Mouse (Mus musculus): ENCODE data around the gene Grasp. TPM values are rescaled to one million over a fixed set of nuclear protein-coding genes. Genes with fewer than 3 reads are reported as not detected.

Gene Grasp
- polyA plus RNA-seq, 2 experiments = 7.5 to 20.5 TPM

DNA sequence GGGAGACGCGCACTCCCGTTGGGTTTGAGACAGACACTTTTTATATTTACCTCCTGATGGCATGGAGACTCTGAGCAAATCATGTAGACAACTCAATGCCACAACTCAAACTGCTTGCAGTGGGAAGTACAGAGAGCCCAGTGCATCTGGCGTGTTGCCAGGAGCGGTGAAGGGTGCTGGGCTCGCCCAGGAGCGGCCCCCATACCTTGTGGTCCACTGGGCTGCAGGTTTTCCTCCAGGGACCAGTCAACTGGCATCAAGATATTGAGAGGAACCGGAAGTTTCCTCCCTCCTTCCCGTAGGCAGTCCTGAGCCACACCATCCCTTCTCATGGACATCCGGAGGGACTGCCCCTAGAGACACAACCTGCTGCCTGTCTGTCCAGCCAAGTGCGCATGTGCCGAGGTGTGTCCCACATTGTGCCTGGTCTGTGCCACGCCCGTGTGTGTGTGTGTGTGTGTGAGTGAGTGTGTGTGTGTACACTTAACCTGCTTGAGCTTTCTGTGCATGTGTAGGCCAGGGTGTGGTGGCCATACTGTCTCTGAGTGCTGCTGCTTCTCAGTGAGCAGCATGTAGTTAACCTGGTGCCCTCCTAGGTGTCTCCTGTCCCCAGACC is 12.9 kb upstream of the Grasp start:
- no peak overlapping the region for H3K9ac ChIP-seq (ENCODE audit: low read depth, low read length, severe bottlenecking)
- no peak overlapping the region for H3K4me2 ChIP-seq (replicated peaks; ENCODE audit: low read depth, low read length, severe bottlenecking)
- H3K4me3 ChIP-seq (replicated peaks; ENCODE audit: low read length) = no peak overlapping the region
- no peaks in the 10 kb centered on the region for H3K27me3 ChIP-seq (ENCODE audit: control insufficient read depth, insufficient read depth, low read length)
- DNase-seq (ENCODE audit: low spot score) (no peak), ATAC-seq (ENCODE audit: low FRiP score, low read depth) (no peak)
- H3K9me3 ChIP-seq (ENCODE audit: control insufficient read depth, low read length) = no peaks in the 10 kb centered on the region
- peaks cover 75% of the 10 kb centered on the region for H3K36me3 ChIP-seq (ENCODE audit: control insufficient read depth, insufficient read depth, low read length)
- no peak for TF ChIP-seq POLR2A (IDR thresholded peaks at IDR 0.05; ENCODE audit: borderline replicate concordance, extremely low read depth, insufficient read depth, insufficient read length)
- no peak overlapping the region for H3K27ac ChIP-seq (replicated peaks; ENCODE audit: low read depth, low read length)
- H3K4me1 ChIP-seq (ENCODE audit: control insufficient read depth, insufficient read depth, low read length) = no peaks in the 10 kb centered on the region
- WGBS = 88% methylated on average over 14 of the region's 14 CpGs

DNA sequence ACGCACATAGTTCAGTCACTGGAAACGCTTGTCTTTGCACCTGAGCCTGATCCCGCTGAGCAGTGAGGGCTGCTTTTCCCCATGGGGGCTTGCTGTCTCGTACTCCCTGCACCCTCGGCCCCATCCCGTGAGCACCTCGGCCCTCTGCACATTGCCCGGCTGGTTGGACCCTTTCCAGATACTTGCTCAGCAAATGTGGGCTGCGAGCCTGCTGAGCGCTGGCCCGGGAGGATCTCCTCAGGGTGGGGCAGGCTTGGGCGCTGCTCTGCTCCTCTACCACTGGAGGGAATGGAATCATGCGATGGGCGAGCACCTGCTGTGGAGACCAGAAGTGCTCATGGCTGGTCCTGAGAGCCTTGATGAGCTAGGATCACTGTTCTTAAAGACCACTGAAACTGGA is 11.6 kb upstream of the Grasp start:
- H3K4me1 ChIP-seq (ENCODE audit: control insufficient read depth, insufficient read depth, low read length) = no peaks in the 10 kb centered on the region
- no peaks in the 10 kb centered on the region for H3K27me3 ChIP-seq (ENCODE audit: control insufficient read depth, insufficient read depth, low read length)
- peaks cover 62% of the 10 kb centered on the region for H3K36me3 ChIP-seq (ENCODE audit: control insufficient read depth, insufficient read depth, low read length)
- DNase-seq (ENCODE audit: low spot score) (no peak), ATAC-seq (ENCODE audit: low FRiP score, low read depth) (no peak)
- no peaks in the 10 kb centered on the region for H3K9me3 ChIP-seq (ENCODE audit: control insufficient read depth, low read length)
- no peak overlapping the region for H3K4me2 ChIP-seq (replicated peaks; ENCODE audit: low read depth, low read length, severe bottlenecking)
- H3K4me3 ChIP-seq (replicated peaks; ENCODE audit: low read length) = no peak overlapping the region
- 77% methylated on average over 14 of the region's 14 CpGs for WGBS
- no peak for TF ChIP-seq POLR2A (IDR thresholded peaks at IDR 0.05; ENCODE audit: borderline replicate concordance, extremely low read depth, insufficient read depth, insufficient read length)
- H3K27ac ChIP-seq (replicated peaks; ENCODE audit: low read depth, low read length) = no peak overlapping the region
- H3K9ac ChIP-seq (ENCODE audit: low read depth, low read length, severe bottlenecking) = no peak overlapping the region

DNA sequence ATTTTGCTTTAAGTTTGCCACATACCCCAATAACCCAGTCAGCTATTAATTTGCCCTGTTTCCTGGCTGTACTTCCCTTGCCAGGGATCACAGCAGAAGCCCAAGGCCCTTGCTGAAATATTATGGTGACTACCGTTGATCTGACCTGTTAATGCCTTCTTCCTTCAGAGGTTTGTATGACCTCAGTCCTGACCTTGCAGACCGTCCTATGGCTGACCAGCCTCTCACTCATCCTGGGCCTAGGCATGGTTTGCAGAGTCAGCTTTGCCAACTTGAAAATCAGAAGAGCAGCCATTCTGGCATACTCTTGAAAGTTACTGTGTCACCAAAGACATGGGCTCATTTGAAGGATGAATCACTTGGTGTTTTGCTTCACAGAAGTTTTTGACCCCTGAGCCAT is 8.9 kb upstream of the Grasp start:
- H3K4me1 ChIP-seq (ENCODE audit: control insufficient read depth, insufficient read depth, low read length) = no peaks in the 10 kb centered on the region
- no peak for ATAC-seq (ENCODE audit: low FRiP score, low read depth)
- no peaks in the 10 kb centered on the region for H3K27me3 ChIP-seq (ENCODE audit: control insufficient read depth, insufficient read depth, low read length)
- H3K9me3 ChIP-seq (ENCODE audit: control insufficient read depth, low read length) = no peaks in the 10 kb centered on the region
- no peak overlapping the region for H3K9ac ChIP-seq (ENCODE audit: low read depth, low read length, severe bottlenecking)
- DNase-seq (ENCODE audit: low spot score) = no peak
- no peak overlapping the region for H3K4me2 ChIP-seq (replicated peaks; ENCODE audit: low read depth, low read length, severe bottlenecking)
- H3K4me3 ChIP-seq (replicated peaks; ENCODE audit: low read length) = no peak overlapping the region
- no peak overlapping the region for H3K27ac ChIP-seq (replicated peaks; ENCODE audit: low read depth, low read length)
- WGBS = 71% methylated on average over 2 of the region's 2 CpGs
- H3K36me3 ChIP-seq (ENCODE audit: control insufficient read depth, insufficient read depth, low read length) = peaks cover 38% of the 10 kb centered on the region
- no peak for TF ChIP-seq POLR2A (IDR thresholded peaks at IDR 0.05; ENCODE audit: borderline replicate concordance, extremely low read depth, insufficient read depth, insufficient read length)

DNA sequence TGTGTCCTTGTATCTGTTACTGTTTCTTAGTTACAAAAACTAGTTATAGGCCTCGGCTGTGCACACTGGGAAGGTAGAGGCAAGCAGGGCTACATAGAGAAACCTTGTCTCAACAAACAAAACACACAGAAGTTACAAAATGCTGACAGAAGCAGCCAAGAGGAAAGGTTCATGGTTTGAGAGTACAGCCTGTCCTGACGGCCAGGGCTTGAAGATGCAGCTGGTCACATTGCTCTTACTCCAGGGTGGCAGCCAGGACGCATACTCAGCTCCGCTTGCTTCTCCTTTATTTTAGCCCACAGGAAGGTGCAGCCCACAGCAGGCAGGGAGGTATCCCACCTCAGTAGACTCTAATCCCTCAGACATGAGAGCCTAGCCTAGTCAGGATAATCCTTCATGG is 8.0 kb upstream of the Grasp start:
- Histone ChIP-seq H3K4me1 (ENCODE audit: control insufficient read depth, insufficient read depth, low read length) (peaks cover 4% of the 10 kb centered on the region; the same call in 1 of the 2 replicates), H3K9me3 (ENCODE audit: control insufficient read depth, low read length) (no peaks in the 10 kb centered on the region), H3K4me2 (replicated peaks; ENCODE audit: low read depth, low read length, severe bottlenecking) (no peak overlapping the region), H3K27ac (replicated peaks; ENCODE audit: low read depth, low read length) (no peak overlapping the region), H3K36me3 (ENCODE audit: control insufficient read depth, insufficient read depth, low read length) (peaks cover 29% of the 10 kb centered on the region), H3K9ac (ENCODE audit: low read depth, low read length, severe bottlenecking) (no peak overlapping the region), H3K27me3 (ENCODE audit: control insufficient read depth, insufficient read depth, low read length) (no peaks in the 10 kb centered on the region), H3K4me3 (replicated peaks; ENCODE audit: low read length) (no peak overlapping the region)
- TF ChIP-seq POLR2A (IDR thresholded peaks at IDR 0.05; ENCODE audit: borderline replicate concordance, extremely low read depth, insufficient read depth, insufficient read length) = no peak
- DNase-seq (ENCODE audit: low spot score) = no peak
- ATAC-seq (ENCODE audit: low FRiP score, low read depth) = no peak
- 74% methylated on average over 4 of the region's 4 CpGs for WGBS

DNA sequence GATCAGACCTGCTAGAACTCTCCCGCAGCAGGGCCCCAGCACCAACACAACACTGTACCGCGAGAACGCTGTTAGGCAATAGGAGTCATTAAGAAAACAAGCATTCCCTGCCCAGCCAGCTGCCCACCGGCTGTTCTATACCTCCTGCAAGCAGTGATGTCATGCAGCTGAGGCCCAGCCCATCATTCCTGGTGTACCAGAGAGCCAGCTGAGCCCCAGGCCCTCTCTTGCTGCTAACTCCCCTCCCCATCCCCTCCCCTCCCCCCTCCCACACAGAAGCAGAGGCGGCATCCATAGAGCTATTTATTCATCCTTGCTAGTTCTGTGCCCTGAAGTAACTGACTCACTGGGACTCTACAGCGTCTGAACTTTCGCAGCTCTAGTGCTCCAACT is 3.1 kb upstream of the Grasp start:
- no peak for TF ChIP-seq POLR2A (IDR thresholded peaks at IDR 0.05; ENCODE audit: borderline replicate concordance, extremely low read depth, insufficient read depth, insufficient read length)
- no peak overlapping the region for H3K4me2 ChIP-seq (replicated peaks; ENCODE audit: low read depth, low read length, severe bottlenecking)
- H3K9ac ChIP-seq (ENCODE audit: low read depth, low read length, severe bottlenecking) = no peak overlapping the region
- no peaks in the 10 kb centered on the region for H3K9me3 ChIP-seq (ENCODE audit: control insufficient read depth, low read length)
- no peaks in the 10 kb centered on the region for H3K36me3 ChIP-seq (ENCODE audit: control insufficient read depth, insufficient read depth, low read length)
- ATAC-seq (ENCODE audit: low FRiP score, low read depth) (peak; percentile 70), DNase-seq (ENCODE audit: low spot score) (peak; percentile 90)
- no peaks in the 10 kb centered on the region for H3K27me3 ChIP-seq (ENCODE audit: control insufficient read depth, insufficient read depth, low read length)
- H3K4me1 ChIP-seq (ENCODE audit: control insufficient read depth, insufficient read depth, low read length) = peaks cover 39% of the 10 kb centered on the region
- H3K4me3 ChIP-seq (replicated peaks; ENCODE audit: low read length) = no peak overlapping the region
- H3K27ac ChIP-seq (replicated peaks; ENCODE audit: low read depth, low read length) = peak overlapping the region; percentile 70
- 4% methylated on average over 8 of the region's 8 CpGs for WGBS

Measured in limb, embryonic 14.5 days (tissue).